Mouse (Mus musculus): ENCODE measurements around the gene Olfr1499. TPM values are rescaled to one million over a fixed set of nuclear protein-coding genes. Genes with fewer than 3 reads are reported as not detected.

The Olfr1499 gene
- polyA plus RNA-seq, 1 experiment from 2014 or later = not detected

Other genes starting within 250 kb of the Olfr1499 start
- gene Olfr1484, start 235.9 kb downstream of the Olfr1499 start, polyA plus RNA-seq (2015; fragmentation: Nextera tagmentation; extraction: Ambion mirVana) = not detected in 2 replicates
- not detected in 2 replicates for gene Olfr1487, start 202.1 kb downstream of the Olfr1499 start, polyA plus RNA-seq (2015; fragmentation: Nextera tagmentation; extraction: Ambion mirVana)
- not detected in 2 replicates for gene Olfr1489, start 187.8 kb downstream of the Olfr1499 start, polyA plus RNA-seq (2015; fragmentation: Nextera tagmentation; extraction: Ambion mirVana)
- not detected in 2 replicates for gene Olfr1490, start 168.4 kb downstream of the Olfr1499 start, polyA plus RNA-seq (2015; fragmentation: Nextera tagmentation; extraction: Ambion mirVana)
- not detected in 2 replicates for gene Olfr1491, start 122.2 kb downstream of the Olfr1499 start, polyA plus RNA-seq (2015; fragmentation: Nextera tagmentation; extraction: Ambion mirVana)
- gene Olfr1493-ps1, start 96.2 kb downstream of the Olfr1499 start, polyA plus RNA-seq (2015; fragmentation: Nextera tagmentation; extraction: Ambion mirVana) = not detected in 2 replicates
- gene Olfr1494, start 79.7 kb downstream of the Olfr1499 start, polyA plus RNA-seq (2015; fragmentation: Nextera tagmentation; extraction: Ambion mirVana) = not detected in 2 replicates
- not detected in 2 replicates for gene Olfr1495, start 54.8 kb downstream of the Olfr1499 start, polyA plus RNA-seq (2015; fragmentation: Nextera tagmentation; extraction: Ambion mirVana)
- gene Olfr1496, start 41.6 kb downstream of the Olfr1499 start, polyA plus RNA-seq (2015; fragmentation: Nextera tagmentation; extraction: Ambion mirVana) = not detected in 2 replicates
- not detected in 2 replicates for gene Olfr1497, start 21.2 kb downstream of the Olfr1499 start, polyA plus RNA-seq (2015; fragmentation: Nextera tagmentation; extraction: Ambion mirVana)
- not detected in 2 replicates for gene Olfr1500, start 11.0 kb upstream of the Olfr1499 start, polyA plus RNA-seq (2015; fragmentation: Nextera tagmentation; extraction: Ambion mirVana)
- gene Olfr1501, start 31.2 kb upstream of the Olfr1499 start, polyA plus RNA-seq (2015; fragmentation: Nextera tagmentation; extraction: Ambion mirVana) = not detected in 2 replicates
- gene Olfr1502, start 42.3 kb upstream of the Olfr1499 start, polyA plus RNA-seq (2015; fragmentation: Nextera tagmentation; extraction: Ambion mirVana) = not detected in 2 replicates
- gene Olfr1504, start 78.5 kb upstream of the Olfr1499 start, polyA plus RNA-seq (2015; fragmentation: Nextera tagmentation; extraction: Ambion mirVana) = not detected in 2 replicates
- not detected in 2 replicates for gene Olfr1505, start 94.1 kb upstream of the Olfr1499 start, polyA plus RNA-seq (2015; fragmentation: Nextera tagmentation; extraction: Ambion mirVana)